Mouse (Mus musculus) megakaryocyte, adult 5-6 weeks (primary cell): ENCODE measurements around the gene Gpr55. TPM values are rescaled to one million over a fixed set of nuclear protein-coding genes. Genes with fewer than 3 reads are reported as not detected.

Source experiments
- ATAC-seq: 2 replicates; pipeline ENCODE4 v1.8.0; 2016; ENCODE audit warnings: mild to moderate bottlenecking, inconsistent platforms; ENCODE audit not compliant: poor library complexity, severe bottlenecking
- total RNA-seq, 2 experiments: library from RNA; stranded (forward) in 1 of 2; stranded (reverse) in 1 of 2; fragments of 153-499, 151-499 nt in 1 of 2; fragments of 221-1000, 200-1000 nt in 1 of 2; gene quantifications; 2 replicates each; pipeline versions ENCODE4 v1.2.3 to v1.2.4; 2015 to 2017

Gpr55 gene
- total RNA-seq, 2 experiments from 2014 or later: 0.07 to 0.33 TPM

DNA sequence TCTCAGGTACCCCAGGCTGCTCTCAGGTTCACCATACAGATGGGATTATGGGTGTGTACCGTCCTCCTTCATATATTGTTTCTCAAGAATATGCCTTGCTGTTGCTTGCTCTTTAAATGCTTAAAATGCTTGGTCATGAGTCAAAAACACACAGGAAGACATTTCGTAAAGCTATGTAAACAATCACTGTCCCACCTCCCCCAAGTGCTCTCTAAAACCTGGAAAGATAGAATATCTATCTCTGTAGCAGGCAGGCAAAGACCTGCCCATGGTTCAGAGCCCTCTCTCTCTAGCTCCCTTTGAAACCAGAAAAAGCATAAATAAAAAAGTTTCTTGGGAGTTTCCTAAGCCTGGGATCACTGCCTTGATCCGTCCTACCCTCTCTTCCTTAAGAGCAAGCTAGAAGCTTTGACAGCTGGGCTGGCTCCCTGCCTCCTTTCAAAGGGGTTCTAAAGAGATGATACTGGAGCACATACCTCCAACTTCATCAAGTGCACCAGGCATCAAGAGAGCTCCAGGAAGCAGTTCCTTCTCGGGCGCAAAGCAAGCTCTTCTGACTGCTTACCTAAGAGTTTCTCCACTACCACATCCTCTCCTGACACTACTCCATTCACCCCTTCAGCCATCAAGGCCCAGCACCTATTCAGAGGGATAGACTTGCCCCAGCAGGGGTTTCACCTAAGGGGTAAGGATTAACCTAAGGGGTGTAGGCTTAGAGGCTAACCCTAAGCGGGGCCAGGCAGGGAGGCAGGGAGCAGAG is 1.5 kb downstream of the Gpr55 start:
- no peak for ATAC-seq

DNA sequence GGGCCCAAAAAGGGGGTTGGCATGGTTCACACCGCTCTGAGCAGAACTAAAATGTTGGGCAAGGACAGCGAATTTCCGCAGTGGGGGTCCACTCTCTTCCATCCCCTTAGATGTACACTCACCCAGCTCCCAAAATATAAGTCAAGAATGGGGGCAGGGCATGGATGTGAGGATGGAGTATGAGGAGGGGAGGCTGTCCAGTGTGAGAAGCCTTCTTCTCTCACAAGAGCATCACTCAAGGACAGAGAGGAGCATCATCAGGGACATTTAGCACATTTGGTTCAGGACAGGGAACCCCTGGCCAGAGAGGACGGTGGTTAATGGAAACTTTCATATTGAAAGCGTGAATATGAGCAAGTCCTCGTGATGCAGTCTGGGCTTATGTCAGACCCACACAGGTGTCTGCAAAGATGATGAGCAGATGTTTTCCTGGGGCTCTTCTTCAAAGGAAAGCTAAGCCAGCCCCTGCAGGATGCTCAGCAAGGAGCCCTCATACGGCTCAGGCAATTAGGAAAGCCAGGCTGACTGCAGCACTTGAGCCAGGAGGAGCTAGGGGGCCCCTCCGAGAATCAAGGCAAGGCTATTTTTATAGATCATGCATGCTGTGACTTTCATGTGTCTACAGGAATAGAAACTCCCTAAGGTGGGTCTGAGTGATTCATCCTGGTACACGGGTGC is 2.7 kb downstream of the Gpr55 start:
- no peak for ATAC-seq

DNA sequence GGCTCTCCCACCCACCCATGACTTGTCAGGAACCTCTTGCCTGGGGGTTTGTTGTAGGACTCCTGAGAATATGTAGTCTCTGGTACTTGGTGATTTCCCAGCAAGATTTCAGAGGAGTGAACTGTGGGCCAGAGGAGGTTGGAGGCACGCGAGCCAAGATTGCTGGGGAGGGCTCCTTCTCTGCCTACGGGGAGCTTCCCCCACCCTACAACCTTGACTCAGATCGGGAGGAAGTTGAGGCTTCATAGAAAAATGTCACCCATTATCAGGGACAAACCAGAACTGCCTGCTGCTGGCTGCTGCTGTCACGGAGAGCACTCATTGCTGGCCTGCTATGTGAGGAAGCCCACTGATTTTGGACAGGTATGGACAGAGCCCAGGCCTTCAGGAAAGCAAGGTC is 3.5 kb downstream of the Gpr55 start:
- no peak for ATAC-seq

DNA sequence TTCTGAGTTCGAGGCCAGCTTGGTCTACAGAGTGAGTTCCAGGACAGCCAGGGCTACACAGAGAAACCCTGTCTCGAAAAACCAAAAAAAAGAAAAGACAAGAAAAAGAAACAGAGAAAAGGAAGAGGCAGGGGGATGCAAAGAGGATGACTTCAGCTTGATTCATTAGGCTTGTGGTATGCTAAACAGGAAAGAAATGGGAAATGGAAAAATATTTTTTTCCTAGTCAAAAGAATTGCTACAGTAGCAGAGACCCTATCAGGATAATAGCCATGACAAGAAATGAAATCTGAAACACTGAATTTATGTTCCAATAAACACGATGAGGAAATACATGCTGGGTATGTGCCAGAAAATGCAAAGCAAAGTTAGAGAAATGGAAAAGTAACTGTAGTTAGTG is 5.7 kb downstream of the Gpr55 start:
- no peak for ATAC-seq

DNA sequence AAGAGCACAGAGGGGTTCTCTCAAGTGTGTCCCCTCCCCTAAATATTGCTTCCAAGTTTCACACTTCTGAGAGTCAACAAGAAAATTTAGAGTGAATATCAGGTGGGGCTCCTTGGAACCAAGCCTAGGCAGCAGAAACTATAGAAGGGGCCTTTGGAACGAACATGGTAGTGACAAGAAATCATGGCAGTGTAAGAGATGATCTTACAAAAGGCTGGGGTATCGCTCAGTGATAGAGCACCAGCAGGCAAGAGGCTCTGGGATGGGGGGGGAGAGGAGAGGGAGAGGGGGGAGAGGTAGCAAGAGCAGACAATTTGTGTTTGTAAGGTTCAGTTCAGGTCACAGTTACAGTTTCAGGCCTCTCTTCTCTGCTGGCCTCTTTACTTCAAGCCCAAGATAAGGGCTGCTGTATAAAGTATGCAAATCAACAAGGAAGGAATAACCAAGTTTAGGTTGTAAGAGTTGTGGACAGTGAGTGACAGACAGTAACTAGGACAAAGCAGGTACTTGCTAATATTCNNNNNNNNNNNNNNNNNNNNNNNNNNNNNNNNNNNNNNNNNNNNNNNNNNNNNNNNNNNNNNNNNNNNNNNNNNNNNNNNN is 11.6 kb downstream of the Gpr55 start:
- ATAC-seq: no peak

DNA sequence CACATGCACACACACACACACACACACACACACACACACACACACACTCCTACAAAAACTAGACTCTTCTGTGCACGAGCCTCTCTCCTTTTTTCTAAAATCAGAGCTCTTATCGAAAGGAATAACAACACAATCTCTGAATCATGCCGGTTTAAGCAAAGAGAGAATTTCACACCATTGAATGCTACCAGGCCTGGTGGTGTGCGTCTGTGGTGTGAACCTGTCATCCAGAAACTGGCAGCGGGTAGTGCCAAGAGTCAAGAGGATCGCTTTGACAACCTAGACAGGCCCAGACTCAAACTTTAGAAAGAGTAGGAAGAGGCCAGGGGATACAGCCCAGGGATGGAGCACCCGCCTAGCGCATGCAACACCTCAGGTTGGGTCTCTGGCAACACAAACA is 18.5 kb downstream of the Gpr55 start:
- ATAC-seq: no peak

DNA sequence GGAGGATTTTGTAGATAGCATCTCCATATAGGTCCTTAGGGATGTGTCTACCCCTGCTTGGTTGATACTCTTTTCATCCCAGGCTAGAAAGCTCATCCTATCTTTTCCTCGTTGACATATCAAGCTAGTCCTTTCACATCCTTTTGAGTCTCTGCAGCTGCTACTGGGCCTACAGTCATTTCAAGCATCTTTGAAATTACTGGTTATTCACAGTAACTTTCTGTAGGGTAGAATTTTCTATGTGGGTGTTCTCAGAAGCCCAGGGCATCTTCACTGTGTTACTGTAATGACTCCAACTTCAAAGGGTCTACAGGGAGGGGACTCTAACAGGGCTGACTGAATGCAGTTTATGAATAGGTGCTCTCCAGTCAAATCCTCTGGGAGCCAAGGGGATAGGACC is 23.5 kb downstream of the Gpr55 start:
- ATAC-seq: no peak

DNA sequence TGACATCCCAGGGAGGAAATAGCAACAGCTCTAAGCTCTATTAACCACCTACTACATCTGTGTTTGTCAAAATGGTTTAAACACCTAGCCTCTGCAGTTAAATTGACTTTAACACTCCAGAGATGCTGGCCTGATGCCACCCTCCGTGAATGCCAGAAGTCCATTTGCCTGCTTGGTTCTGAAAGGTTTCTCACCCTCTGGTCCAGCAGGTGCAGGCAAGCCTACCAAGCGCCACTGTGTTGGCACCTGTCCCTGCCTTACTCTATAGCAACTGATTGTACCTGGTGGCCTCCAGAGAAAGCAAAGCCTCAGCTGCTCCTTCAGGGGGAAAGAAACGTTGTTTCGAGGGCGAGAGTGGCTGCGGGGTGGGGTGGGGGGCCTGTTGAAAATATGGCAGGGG is 24.5 kb downstream of the Gpr55 start:
- no peak for ATAC-seq

DNA sequence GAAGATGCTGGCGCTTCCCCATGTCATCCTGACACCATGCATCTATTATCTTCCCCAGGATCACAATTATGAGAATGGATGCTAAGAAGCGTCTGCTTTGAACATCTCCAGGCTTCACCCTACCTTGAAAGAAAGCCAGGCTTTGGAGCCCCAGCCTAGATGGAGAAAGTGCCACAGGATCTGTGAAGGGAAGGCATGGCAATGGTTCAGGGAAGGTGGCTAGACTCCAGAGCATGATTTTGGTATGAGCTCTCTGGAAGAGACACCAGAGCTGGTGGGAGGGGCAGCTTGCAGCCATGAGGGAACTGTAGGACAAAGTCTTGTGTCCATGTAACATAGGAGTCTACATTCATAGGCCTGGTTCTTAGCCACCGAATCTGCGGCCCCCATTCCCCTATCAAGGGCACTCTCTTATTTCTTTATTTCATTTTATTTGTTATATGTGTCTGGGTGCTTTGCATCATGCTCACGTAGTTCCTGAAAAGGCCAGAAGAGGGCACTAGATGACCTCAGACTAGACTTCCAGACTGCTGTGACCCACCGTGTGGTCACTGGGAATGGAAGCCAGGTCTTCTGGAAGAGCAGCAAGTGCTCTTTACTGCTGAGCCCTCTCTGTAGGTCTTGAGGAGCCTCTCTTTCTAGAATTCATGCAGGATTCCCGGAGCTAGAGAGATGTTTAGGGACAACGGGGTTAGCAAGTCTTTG is 25.5 kb downstream of the Gpr55 start:
- peak; percentile 64 for ATAC-seq

DNA sequence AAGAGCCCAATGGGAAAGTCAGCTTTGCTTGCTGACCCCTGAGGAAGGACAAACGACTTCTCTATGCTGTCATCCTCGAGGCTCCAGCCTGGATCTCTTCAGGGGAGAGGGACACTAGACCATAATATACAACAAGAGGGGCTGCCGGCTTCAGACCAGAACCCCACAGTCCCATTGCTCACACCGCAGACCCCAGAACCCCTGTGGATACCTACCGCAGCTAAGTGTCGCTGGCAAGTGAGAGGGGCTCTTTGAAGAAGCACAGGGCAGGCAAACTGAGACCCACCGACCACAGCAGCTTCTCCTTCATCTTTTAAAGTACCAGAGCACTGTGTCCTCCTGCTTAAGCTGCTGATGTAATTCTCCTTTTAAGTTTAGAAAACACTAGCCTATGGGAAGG is 26.2 kb downstream of the Gpr55 start:
- ATAC-seq: no peak

DNA sequence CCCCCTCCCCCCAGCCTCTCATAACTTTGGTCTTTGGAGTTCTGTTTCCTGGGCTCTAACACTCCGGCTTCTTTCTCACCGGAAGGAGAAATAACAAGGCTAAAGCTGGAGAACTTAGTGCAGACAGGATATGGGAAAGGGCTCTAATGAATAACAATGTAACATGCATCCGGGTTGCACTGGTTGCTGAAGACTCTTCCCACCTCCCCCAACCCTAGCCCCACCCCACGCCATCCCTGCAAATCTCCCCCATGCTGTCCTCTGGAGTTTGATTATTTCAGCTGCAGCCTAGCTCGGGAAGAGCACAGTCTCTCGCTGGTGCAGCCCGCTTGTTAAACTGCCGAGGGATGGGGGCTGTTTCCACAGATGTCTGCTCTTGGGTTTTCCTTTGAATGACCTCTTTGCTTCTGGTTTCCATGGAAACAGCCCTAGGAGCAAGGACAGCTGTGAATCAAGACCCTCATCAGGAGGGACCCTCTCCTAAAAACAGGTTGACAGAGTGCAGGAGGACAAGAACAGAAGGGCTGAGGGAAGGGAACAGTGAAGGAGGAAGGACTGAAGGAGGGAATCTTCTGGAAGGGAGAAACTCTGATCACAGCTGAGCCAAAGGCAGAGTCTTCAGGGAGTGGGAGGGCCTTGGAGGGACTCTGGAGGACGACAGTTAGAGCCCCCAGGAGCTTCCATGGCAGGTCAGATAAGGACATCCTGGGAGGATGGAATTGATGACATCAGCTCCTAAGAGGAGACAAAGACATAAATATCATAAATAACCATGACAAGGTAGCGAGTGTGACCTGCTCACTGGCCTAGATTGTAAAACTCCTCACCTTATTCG is 27.0 kb downstream of the Gpr55 start:
- ATAC-seq: no peak

DNA sequence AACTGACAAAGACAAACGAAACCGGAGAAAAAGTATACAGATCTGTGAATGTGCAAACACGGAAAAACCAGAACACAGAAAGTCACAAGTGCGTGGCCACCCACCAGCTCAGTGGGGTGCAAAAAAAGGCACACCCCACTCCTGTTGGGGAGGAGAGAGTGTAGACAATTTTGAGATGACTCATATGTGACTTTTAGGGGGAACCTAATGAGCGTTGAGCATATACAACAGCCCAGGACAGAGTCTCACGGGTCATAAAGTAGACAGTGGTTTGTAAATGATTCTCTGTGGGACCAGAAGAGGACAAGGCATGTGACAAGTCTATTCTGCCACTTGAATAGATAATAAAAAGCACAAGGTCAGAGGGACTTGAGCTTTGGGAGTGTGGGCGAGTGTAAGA is 27.6 kb downstream of the Gpr55 start:
- ATAC-seq: no peak

DNA sequence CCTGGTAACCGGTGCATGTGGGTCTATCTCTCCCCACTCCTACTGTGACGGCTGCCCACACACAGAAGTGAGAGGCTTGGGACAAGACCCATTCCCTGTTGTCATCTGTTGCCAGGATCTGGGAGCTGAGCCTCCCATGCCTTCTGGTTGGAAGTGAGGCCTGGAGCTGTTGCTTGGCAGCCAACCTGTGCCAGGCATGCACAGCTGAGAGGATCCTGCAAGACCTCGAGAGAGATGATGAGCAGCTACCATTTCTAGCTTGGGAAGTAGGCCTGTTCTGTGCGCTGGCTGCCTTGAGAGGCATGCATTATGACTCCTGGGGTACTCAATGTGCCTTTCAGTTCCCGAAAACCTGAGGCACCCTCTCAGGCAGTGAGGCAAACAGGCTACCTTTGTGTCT is 29.6 kb downstream of the Gpr55 start:
- ATAC-seq: no peak

DNA sequence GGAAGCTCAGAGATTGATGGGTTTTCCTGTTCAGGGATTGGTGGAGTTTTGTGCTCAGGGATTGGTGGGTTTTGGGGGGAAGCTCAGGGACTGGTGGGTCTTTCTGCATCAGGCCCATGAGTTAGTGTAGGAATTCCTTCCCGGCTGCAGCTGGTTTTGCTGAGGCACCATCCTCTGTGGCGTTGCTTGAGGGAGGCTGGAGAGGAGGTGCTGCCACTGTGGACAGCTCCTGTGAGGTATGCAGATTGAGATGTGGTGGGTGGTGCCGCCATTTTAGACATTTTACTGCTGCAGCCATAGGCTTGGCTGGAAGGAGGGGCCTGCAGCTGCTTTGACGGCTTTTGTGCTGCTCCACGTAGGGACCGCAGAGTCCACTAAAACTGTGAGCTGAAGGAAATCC is 31.4 kb downstream of the Gpr55 start:
- no peak for ATAC-seq

DNA sequence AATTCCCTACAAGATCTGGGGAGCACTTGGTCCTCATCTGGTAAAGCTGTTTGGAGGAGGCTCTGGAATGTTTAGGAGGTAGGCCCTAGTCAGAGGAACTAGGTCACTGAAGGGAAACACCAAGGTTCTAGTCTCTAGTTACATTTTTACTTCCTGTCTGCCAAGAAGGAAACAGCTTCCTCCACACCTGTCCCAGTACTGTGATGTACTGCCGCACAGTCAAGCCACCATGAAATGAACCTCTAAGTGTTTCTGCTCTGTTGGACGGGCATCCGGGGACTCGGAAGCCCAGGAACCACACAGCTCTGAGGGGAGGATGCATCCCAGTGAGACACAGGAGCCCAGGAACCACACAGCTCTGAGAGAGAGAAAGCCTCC is 32.1 kb downstream of the Gpr55 start:
- no peak for ATAC-seq

DNA sequence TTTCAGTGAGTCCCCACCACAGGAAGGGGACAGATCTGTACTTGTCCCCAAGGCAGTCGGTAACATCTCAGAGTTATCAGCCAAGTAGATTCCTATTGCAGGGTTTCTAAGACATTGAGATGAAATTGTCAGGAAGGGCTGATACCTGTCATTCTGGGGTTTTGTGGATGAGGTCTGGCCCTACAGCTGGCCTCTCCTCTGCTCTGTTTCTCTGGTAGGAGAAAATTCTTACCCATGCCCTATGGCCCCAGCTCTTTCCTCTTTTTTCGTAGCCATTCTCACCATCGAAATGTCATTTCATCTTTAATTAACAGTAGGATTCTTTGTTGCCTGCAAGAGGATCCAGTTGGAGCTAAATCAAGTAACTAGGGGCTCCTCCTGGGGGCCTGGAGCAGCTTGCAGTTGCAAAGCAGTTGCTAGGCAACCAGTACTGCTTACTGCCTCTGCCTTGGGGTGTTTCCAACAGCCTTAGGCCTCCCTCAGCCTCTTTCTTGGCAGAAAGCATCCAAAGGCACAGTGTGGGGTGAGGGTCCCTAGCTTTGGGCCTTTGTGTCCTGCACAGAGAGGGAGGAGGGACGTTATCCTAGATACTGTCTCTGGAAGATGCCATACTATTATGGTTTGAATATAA is 32.6 kb downstream of the Gpr55 start, which contains the start of gene 4933407L21Rik:
TSS of gene 4933407L21Rik (plus strand) at position 427 of the 631 bp plus-strand sequence.
- no peak for ATAC-seq

DNA sequence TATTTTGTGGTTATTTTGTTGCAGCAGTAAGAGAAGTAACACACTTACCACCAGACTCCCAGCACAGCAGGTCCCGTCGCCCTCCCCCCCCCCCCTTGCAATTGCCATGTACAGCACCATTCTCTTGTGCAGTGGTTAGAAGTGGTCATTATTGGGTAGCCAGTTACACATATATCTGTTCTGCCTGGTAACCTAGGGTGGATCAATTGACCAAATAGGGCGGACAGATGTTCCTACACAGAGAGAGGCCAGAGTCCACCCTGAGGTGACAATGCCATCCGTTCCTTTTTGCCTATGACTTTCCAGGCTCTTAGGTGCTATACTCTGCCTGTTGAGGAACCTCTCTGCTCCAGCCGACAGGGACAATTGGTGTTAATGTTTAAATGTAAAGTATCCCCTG is 35.6 kb downstream of the Gpr55 start:
- no peak for ATAC-seq

DNA sequence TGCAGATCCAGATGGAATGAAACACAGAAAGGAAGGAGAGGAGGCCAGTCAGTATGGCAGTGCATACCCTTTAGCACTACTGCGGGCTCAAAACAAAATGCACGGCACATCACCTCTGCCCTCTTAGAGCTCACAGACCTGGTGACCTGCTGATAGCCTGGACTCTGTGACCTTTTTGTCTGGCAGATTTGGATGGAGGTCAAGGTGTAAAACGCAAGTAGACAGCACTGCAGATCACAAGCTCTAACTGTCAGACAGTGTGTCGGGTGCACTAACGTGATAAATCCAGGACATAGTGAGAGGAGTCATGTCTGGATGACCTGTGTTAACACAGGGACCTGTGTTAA is 38.0 kb downstream of the Gpr55 start:
- ATAC-seq: no peak

DNA sequence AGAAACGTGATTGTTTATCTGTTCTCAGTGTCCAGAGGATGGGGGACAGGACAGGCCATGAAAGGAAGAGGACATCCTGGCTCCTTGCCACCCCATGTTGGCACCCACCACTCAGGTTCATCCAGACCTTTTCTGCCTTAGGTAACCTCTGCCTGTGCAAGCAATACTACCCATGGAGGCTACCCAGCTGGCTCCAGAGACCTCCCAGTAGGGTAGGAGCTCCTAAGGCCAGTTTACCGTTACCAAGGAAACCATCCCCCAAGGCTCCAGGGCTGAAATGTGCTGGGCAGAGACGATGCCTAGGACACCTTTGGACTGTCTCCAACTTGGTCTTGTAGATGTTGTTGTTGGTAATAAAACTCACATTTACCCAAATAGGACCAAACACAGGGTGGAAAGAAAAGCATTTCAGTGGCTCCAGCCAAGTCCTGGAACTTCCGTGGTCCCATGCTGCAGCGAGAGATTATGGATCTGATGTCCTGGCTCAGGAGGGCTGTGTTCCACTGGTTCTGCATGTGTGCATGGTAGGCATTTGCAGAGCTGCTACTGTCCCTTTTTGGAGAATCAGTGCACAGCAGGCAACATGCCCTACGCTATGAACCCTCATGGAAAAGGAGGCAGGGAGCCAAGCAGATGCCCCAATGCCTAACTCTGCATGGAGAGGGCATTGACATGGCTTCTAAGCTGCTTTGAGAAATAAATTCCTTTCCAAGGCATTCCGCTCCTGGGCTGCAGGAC is 38.5 kb downstream of the Gpr55 start:
- ATAC-seq: no peak

DNA sequence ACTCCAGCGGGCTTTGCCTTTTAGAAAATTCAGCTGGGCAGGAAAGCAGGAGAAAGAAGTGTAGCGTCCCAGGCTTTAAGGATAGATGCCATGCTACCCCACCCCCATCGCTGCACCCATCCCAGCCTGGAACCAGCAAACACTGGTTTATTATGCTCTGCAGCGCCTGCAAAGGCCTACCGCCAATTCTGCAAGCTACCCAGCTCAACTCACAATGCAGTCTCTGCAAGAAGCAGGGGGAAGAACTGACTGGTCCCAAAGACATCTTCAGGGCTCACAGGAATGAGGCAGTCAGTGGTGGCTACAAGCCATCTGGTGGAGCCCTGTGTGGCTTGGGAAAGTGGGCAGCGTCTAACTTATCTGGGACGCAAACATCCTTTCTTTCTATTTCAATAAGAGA is 39.1 kb downstream of the Gpr55 start:
- ATAC-seq: no peak
